Mouse (Mus musculus) left cerebral cortex, adult 2 months (tissue): Measurements from ENCODE around the gene Gpr62. TPM values are rescaled to one million over a fixed set of nuclear protein-coding genes. Genes with fewer than 3 reads are reported as not detected.

ENCODE experiments used
- DNase-seq, 2 experiments: peaks; one replicate each; pipeline ENCODE4 v3.0.0; 2021 to 2022; ENCODE audit warnings: low spot score in 2 of 2, mixed read lengths in 1 of 2; ENCODE audit errors: extremely low spot score in 1 of 2
- H3K27ac ChIP-seq: fragments of 200-600 bp; 2 replicates; pipeline ENCODE4 v1.8.1; 2022
- H3K4me3 ChIP-seq: fragments of 200-600 bp; 2 replicates; pipeline ENCODE4 v1.8.1; 2022
- CTCF ChIP-seq: fragments of 200-600 bp; IDR thresholded peaks from 2 replicates; pipeline ENCODE4 v1.8.1; 2022; ENCODE audit warnings: antibody characterized with exemption, mild to moderate bottlenecking, moderate library complexity
- intact Hi-C: fragments of 180-260 bp; cut with DNase I; formaldehyde crosslinking; loops from one replicate; pipeline ENCODE4 v1.15.1; 2025
- total RNA-seq, 2 experiments: library from RNA; stranded (reverse); gene quantifications; 2 replicates each; pipeline ENCODE4 v1.2.3; 2021

Gpr62 gene
- total RNA-seq, 2 experiments from 2014 or later, result 7.4 to 7.6 TPM

GRCm38 (mm10) chr9:106462430-106462800 lies 3.3 kb downstream of the Gpr62 start:
- intact Hi-C loops, result no loop called here
- no peak for DNase-seq
- no peak for TF ChIP-seq CTCF
- Histone ChIP-seq H3K4me3 (no peak overlapping the region), H3K27ac (no peak overlapping the region)

DNA sequence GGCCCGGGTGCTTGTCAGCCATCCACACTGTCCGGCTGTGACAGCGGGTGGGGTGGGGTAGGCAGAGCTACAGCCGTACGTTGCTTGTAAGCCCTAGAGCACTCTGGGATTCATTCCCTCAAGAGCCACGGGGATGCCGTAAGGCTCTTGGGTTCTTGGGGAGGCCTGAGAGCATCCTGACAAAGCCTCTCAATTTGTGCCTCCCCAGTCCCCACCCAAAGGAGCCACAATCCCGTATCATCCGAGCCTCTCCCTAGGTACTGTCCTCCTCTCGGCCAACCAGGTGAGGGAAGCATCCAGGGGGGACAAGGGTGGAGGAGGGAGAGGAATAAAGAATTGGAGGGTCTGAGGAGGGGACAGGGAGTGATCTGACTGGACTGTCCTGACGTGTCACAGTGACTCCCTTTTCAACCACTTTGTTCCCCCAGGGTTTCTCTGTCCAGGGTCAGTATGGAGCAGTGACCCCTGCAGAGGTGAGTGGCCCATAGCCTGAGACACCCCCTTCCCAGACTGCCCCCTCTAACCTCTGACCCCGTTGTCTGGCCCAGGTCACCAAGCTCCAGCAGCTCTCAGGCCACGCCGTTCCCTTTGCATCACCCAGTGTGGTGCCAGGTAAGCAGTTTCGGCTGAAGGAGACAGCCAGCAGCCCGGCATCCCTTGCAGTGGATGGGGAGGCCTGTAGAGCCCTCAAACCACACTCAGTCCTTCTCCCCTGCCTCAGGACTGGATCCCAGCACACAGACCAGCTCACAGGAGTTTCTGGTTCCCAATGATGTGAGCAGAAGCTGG lies 3.9 kb downstream of the Gpr62 start:
- intact Hi-C loops, result no loop called here
- TF ChIP-seq CTCF, result no peak
- Histone ChIP-seq H3K4me3 (no peak overlapping the region), H3K27ac (no peak overlapping the region; the same call in 1 of the 2 replicates)
- no peak for DNase-seq

- no peak for TF ChIP-seq CTCF
- Histone ChIP-seq H3K4me3 (no peak overlapping the region), H3K27ac (peak overlapping the region; percentile 47; the same call in 1 of the 2 replicates)
- no peak for DNase-seq
- intact Hi-C loops, result no loop called here
Observed at GRCm38 (mm10) chr9:106461026-106461415, 4.7 kb downstream of the Gpr62 start.

DNA sequence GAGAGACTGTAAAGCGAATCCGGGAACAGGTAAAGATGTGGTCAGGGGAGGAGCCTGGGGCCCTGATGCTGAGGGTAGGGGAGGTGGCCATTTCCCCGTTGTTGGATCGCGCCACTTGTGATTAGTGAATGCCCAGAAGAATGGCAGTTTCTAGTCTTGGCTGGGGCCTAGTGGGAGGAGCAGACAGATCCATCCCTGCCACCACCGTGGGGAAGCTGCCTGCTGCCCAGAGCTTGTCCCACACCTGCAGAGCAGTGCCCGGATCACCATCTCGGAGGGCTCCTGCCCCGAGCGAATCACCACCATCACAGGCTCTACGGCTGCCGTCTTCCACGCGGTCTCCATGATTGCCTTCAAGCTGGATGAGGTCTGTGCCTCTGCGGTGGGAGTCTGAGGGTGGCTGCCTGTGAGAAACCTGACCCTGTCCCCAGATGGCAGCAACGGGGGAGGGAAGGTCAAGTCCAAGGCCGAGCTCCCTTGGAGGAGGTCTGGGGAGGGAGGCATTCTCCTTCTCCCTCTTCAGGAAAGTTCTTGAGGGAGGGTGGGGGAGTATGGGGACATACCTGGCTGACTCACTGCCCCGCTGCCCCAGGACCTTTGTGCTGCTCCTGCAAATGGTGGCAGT lies 5.2 kb downstream of the Gpr62 start:
- TF ChIP-seq CTCF, result no peak
- intact Hi-C loops, result no loop called here
- no peak overlapping the region for H3K4me3 ChIP-seq
- peak overlapping the region; percentile 47; the same call in 1 of the 2 replicates for H3K27ac ChIP-seq
- no peak for DNase-seq

- intact Hi-C loops, result no loop called here
- DNase-seq, result no peak
- H3K27ac ChIP-seq, result peak overlapping the region; percentile 19; the same call in 1 of the 2 replicates
- TF ChIP-seq CTCF, result no peak
- no peak overlapping the region for H3K4me3 ChIP-seq
Observed at GRCm38 (mm10) chr9:106459946-106460345, 5.8 kb downstream of the Gpr62 start.

- intact Hi-C loops, result no loop called here
- no peak for TF ChIP-seq CTCF
- no peak for DNase-seq
- Histone ChIP-seq H3K27ac (no peak overlapping the region), H3K4me3 (no peak overlapping the region)
Observed at GRCm38 (mm10) chr9:106457920-106458319, 7.8 kb downstream of the Gpr62 start.

GRCm38 (mm10) chr9:106457163-106457559 lies 8.6 kb downstream of the Gpr62 start:
- no peak for DNase-seq
- no peak for TF ChIP-seq CTCF
- H3K27ac ChIP-seq, result peak overlapping the region; percentile 8; the same call in 1 of the 2 replicates
- H3K4me3 ChIP-seq, result no peak overlapping the region
- intact Hi-C loops, result no loop called here

DNA sequence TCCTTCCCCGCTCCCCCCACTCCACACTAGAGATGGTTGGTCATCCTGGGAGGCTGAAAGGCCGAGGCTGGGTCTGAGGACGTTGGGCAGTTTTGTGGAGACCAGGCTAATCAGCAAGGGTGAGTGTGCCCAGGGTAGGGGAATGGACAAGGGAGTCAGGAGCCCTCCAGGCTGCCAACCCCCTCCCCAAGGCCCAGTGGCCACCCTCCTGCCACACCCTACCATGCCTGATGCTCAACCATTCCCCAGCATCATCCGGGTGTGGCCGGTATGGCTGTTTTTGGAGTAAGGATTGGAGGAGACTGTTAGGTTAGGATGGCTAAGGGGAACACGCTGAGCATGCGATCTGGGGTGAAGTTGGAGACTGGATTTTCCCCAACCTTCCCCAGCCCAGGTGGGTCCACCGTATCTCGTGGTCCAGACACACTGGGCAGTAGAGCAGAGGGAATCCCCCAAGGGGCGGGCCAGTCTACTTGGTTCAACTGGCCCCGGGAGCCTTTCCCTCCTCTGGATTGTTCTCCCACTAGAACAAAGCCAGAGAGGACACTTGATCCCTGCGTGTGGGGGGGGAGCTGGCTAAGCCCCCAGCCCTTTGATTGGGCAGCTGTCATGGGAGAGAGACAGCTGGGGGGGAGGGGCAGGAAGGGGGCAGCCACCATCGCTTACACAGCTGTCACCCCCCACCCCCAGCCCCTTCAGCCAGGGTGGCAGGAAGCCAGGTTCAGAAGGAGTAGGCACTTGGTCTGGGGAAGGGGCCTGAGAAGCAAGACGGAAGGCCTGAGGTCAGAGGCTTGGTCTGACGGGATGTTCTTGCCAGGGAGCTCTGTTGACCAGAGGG lies 9.2 kb downstream of the Gpr62 start:
- Histone ChIP-seq H3K4me3 (peak overlapping the region; percentile 1; the same call in 1 of the 2 replicates), H3K27ac (peak overlapping the region; percentile 8; the same call in 1 of the 2 replicates)
- DNase-seq, result no peak
- intact Hi-C loops, result no loop called here
- TF ChIP-seq CTCF, result no peak

GRCm38 (mm10) chr9:106454888-106455681 lies 10.7 kb downstream of the Gpr62 start:
- H3K27ac ChIP-seq, result peak overlapping the region; percentile 89
- peak overlapping the region; percentile 79 for H3K4me3 ChIP-seq
- intact Hi-C loops, result no loop called here
- TF ChIP-seq CTCF, result no peak
- DNase-seq, result no peak

GRCm38 (mm10) chr9:106454071-106454761 lies 11.5 kb downstream of the Gpr62 start:
- no peak for TF ChIP-seq CTCF
- peak overlapping the region; percentile 89 for H3K27ac ChIP-seq
- no peak for DNase-seq
- H3K4me3 ChIP-seq, result peak overlapping the region; percentile 79
- intact Hi-C loops, result no loop called here
